Mouse (Mus musculus) cerebellum, adult 2 months (tissue): ENCODE data around the gene Mrpl53. TPM values are rescaled to one million over a fixed set of nuclear protein-coding genes. Genes with fewer than 3 reads are reported as not detected.
A peak's percentile ranks its signal among the peaks of the same experiment; 100 is the strongest.

ENCODE experiments used
- DNase-seq, 2 experiments: peaks; one replicate each; pipeline ENCODE4 v3.0.0; 2021
- H3K27ac ChIP-seq: fragments of 200-500 bp; 2 replicates; pipeline ENCODE4 v1.5.1; 2012; ENCODE audit warnings: low read length, control low read depth, inconsistent platforms; ENCODE audit not compliant: insufficient read depth
- H3K27me3 ChIP-seq: fragments of 200-500 bp; 2 replicates; pipeline ENCODE4 v1.6.1; 2012; ENCODE audit warnings: inconsistent platforms, mild to moderate bottlenecking, low read length, moderate library complexity; ENCODE audit not compliant: control insufficient read depth, insufficient read depth
- H3K4me1 ChIP-seq: fragments of 200-500 bp; 2 replicates; pipeline ENCODE4 v1.6.1; 2011; ENCODE audit warnings: low read length; ENCODE audit not compliant: control insufficient read depth, insufficient read depth
- H3K4me3 ChIP-seq: fragments of 200-500 bp; replicated peaks from 2 replicates; pipeline ENCODE3; 2011; ENCODE audit warnings: mild to moderate bottlenecking, low read depth, low read length, control low read depth; ENCODE audit not compliant: insufficient read depth
- CTCF ChIP-seq: fragments of 200-500 bp; IDR thresholded peaks from 2 replicates; pipeline ENCODE4 v1.5.1; 2011; ENCODE audit warnings: low read depth, mild to moderate bottlenecking, control low read depth, low read length, moderate library complexity, borderline replicate concordance; ENCODE audit not compliant: insufficient read depth
- POLR2A ChIP-seq: fragments of 200-500 bp; IDR thresholded peaks from 2 replicates; pipeline ENCODE4 v1.6.1; 2011; ENCODE audit warnings: low read length, control low read depth, borderline replicate concordance; ENCODE audit not compliant: insufficient read depth
- WGBS: fragments of 180-500 bp; shearing (Covaris S2); methylation state at CpG from one replicate; pipeline ENCODE4 v1.1.7; 2018; 5-methylcytosine and 5-hydroxymethylcytosine counted together
- polyA plus RNA-seq: library from polyadenylated mRNA; depleted of rRNA; stranded (reverse); fragments of >200 nt; gene quantifications from 2 replicates; pipeline ENCODE4 v1.2.3, GENCODE M21; 2012

Mrpl53 gene
- polyA plus RNA-seq, 1 experiment, result 109 TPM

GRCm38 (mm10) chr6:83070311-83071219 is 38.3 kb upstream of the Mrpl53 start:
- no peaks in the 10 kb centered on the region for H3K4me1 ChIP-seq
- TF ChIP-seq CTCF (no peak), POLR2A (no peak)
- 2% methylated on average over 53 of the region's 58 CpGs for WGBS
- peaks cover 13% of the 10 kb centered on the region; the same call in 1 of the 2 replicates for H3K27me3 ChIP-seq
- no peak overlapping the region for H3K4me3 ChIP-seq
- no peak overlapping the region for H3K27ac ChIP-seq
- DNase-seq, result peak; percentile 37 to 74

- Histone ChIP-seq H3K27me3 (peaks cover 13% of the 10 kb centered on the region; the same call in 1 of the 2 replicates), H3K27ac (no peak overlapping the region), H3K4me3 (no peak overlapping the region), H3K4me1 (no peaks in the 10 kb centered on the region)
- 1% methylated on average over 24 of the region's 24 CpGs for WGBS
- no peak for DNase-seq
- no peak for TF ChIP-seq POLR2A
- TF ChIP-seq CTCF, result no peak
Observed at GRCm38 (mm10) chr6:83071220-83071619, 37.6 kb upstream of the Mrpl53 start.

- WGBS, result 19% methylated on average over 2 of the region's 2 CpGs
Observed at GRCm38 (mm10) chr6:83074979-83075378, 33.9 kb upstream of the Mrpl53 start.

GRCm38 (mm10) chr6:83077630-83078323 is 31.1 kb upstream of the Mrpl53 start, which contains the start of gene Pcgf1:
Pcgf1 (plus strand) TSS chr6:83077869.
- peak within 1 kb of the TSS; percentile 83 for H3K27ac ChIP-seq
- peak in 1 of 2 experiments; percentile 67 for DNase-seq
- TF ChIP-seq POLR2A (no peak), CTCF (no peak)
- under 1% methylated on average over 54 of the region's 54 CpGs for WGBS
- peaks cover 7% of the 10 kb centered on the region; the same call in 1 of the 2 replicates for H3K4me1 ChIP-seq
- H3K4me3 ChIP-seq, result peak within 1 kb of the TSS; percentile 85
- H3K27me3 ChIP-seq, result no peaks in the 10 kb centered on the region; the same call in 1 of the 2 replicates

More at GRCm38 (mm10) chr6:83074979-83075378, 33.9 kb upstream of the Mrpl53 start:
- no peak for DNase-seq
- Histone ChIP-seq H3K4me1 (peaks cover 2% of the 10 kb centered on the region; the same call in 1 of the 2 replicates), H3K4me3 (no peak overlapping the region), H3K27me3 (peaks cover 7% of the 10 kb centered on the region; the same call in 1 of the 2 replicates), H3K27ac (no peak overlapping the region)
- no peak for TF ChIP-seq CTCF
- no peak for TF ChIP-seq POLR2A

GRCm38 (mm10) chr6:83078324-83078858 is 30.4 kb upstream of the Mrpl53 start:
- WGBS, result under 1% methylated on average over 46 of the region's 46 CpGs
- Histone ChIP-seq H3K27me3 (no peaks in the 10 kb centered on the region; the same call in 1 of the 2 replicates), H3K4me3 (peak overlapping the region; percentile 85), H3K27ac (peak overlapping the region; percentile 83), H3K4me1 (peaks cover 7% of the 10 kb centered on the region; the same call in 1 of the 2 replicates)
- DNase-seq, result peak; percentile 98 to 100
- TF ChIP-seq POLR2A (peak; percentile 64; the same call in 1 of the 2 replicates), CTCF (no peak)

GRCm38 (mm10) chr6:83080210-83080609 is 28.6 kb upstream of the Mrpl53 start:
- DNase-seq, result no peak
- TF ChIP-seq CTCF, result no peak
- Histone ChIP-seq H3K4me3 (no peak overlapping the region), H3K27ac (no peak overlapping the region), H3K27me3 (no peaks in the 10 kb centered on the region; the same call in 1 of the 2 replicates), H3K4me1 (peaks cover 7% of the 10 kb centered on the region; the same call in 1 of the 2 replicates)
- WGBS, result 92% methylated on average over 5 of the region's 5 CpGs

GRCm38 (mm10) chr6:83083497-83083896 is 25.3 kb upstream of the Mrpl53 start:
- no peak for TF ChIP-seq POLR2A
- no peak for TF ChIP-seq CTCF
- no peak for DNase-seq
- Histone ChIP-seq H3K4me1 (peaks cover 7% of the 10 kb centered on the region; the same call in 1 of the 2 replicates), H3K27ac (no peak overlapping the region), H3K4me3 (no peak overlapping the region), H3K27me3 (no peaks in the 10 kb centered on the region; the same call in 1 of the 2 replicates)
- 11% methylated on average over 5 of the region's 5 CpGs for WGBS
